Mouse (Mus musculus): Measurements from ENCODE around the gene Myh9.
"Not testable (repeated sequence)": the region's sequence is repeated elsewhere in the genome, so short reads cannot be mapped to it uniquely, and the experiment has no call there.

Myh9 gene

GRCm38 (mm10) chr15:77757586-77758226, 84.3 kb downstream of the Myh9 start:
- DNase-seq (ENCODE audit: low spot score in 2 of 2), result no peak

GRCm38 (mm10) chr15:77756848-77757247, 85.1 kb downstream of the Myh9 start, which contains the start of gene Apol8:
Gene Apol8, minus strand, starts transcription at chr15:77757003.
- DNase-seq (ENCODE audit: low spot score in 2 of 2), result peak; percentile 42 to 61

- no peak for DNase-seq (ENCODE audit: low spot score in 2 of 2)
Measured at GRCm38 (mm10) chr15:77756081-77756480, 85.9 kb downstream of the Myh9 start.

- no peak for DNase-seq (ENCODE audit: low spot score in 2 of 2)
Measured at GRCm38 (mm10) chr15:77755132-77755531, 86.8 kb downstream of the Myh9 start.

GRCm38 (mm10) chr15:77752443-77752842, 89.5 kb downstream of the Myh9 start:
- no peak for DNase-seq (ENCODE audit: low spot score in 2 of 2)

- DNase-seq (ENCODE audit: low spot score in 2 of 2), result no peak
Measured at GRCm38 (mm10) chr15:77750461-77750860, 91.5 kb downstream of the Myh9 start.

GRCm38 (mm10) chr15:77749717-77750116, 92.3 kb downstream of the Myh9 start:
- DNase-seq (ENCODE audit: low spot score in 2 of 2), result no peak

- DNase-seq (ENCODE audit: low spot score in 2 of 2), result no peak
Measured at GRCm38 (mm10) chr15:77748414-77748813, 93.6 kb downstream of the Myh9 start.

GRCm38 (mm10) chr15:77746326-77746725, 95.6 kb downstream of the Myh9 start:
- no peak for DNase-seq (ENCODE audit: low spot score in 2 of 2)

GRCm38 (mm10) chr15:77745081-77745480, 96.9 kb downstream of the Myh9 start:
- no peak for DNase-seq (ENCODE audit: low spot score in 2 of 2)

GRCm38 (mm10) chr15:77744632-77745031, 97.3 kb downstream of the Myh9 start:
- DNase-seq (ENCODE audit: low spot score in 2 of 2), result no peak

GRCm38 (mm10) chr15:77741556-77741955, 100.4 kb downstream of the Myh9 start:
- DNase-seq (ENCODE audit: low spot score in 2 of 2), result not testable (repeated sequence)

- no peak for DNase-seq (ENCODE audit: low spot score in 2 of 2)
Measured at GRCm38 (mm10) chr15:77740511-77741297, 101.3 kb downstream of the Myh9 start.

- DNase-seq (ENCODE audit: low spot score in 2 of 2), result not testable (repeated sequence)
Measured at GRCm38 (mm10) chr15:77733903-77734302, 108.1 kb downstream of the Myh9 start.

GRCm38 (mm10) chr15:77733380-77733779, 108.6 kb downstream of the Myh9 start:
- not testable (repeated sequence) for DNase-seq (ENCODE audit: low spot score in 2 of 2)

- not testable (repeated sequence) for DNase-seq (ENCODE audit: low spot score in 2 of 2)
Measured at GRCm38 (mm10) chr15:77732851-77733250, 109.1 kb downstream of the Myh9 start.

GRCm38 (mm10) chr15:77731605-77732004, 110.4 kb downstream of the Myh9 start:
- DNase-seq (ENCODE audit: low spot score in 2 of 2), result no peak

- DNase-seq (ENCODE audit: low spot score in 2 of 2), result not testable (repeated sequence)
Measured at GRCm38 (mm10) chr15:77728739-77729138, 113.2 kb downstream of the Myh9 start, which contains the start of gene Apol9b. Gene Apol9b, plus strand, starts transcription at chr15:77729039.

- DNase-seq (ENCODE audit: low spot score in 2 of 2), result not testable (repeated sequence)
Measured at GRCm38 (mm10) chr15:77727745-77728144, 114.2 kb downstream of the Myh9 start.

- not testable (repeated sequence) for DNase-seq (ENCODE audit: low spot score in 2 of 2)
Measured at GRCm38 (mm10) chr15:77727139-77727538, 114.8 kb downstream of the Myh9 start.

- DNase-seq (ENCODE audit: low spot score in 2 of 2), result not testable (repeated sequence)
Measured at GRCm38 (mm10) chr15:77725393-77726020, 116.5 kb downstream of the Myh9 start.

- not testable (repeated sequence) for DNase-seq (ENCODE audit: low spot score in 2 of 2)
Measured at GRCm38 (mm10) chr15:77724208-77724911, 117.6 kb downstream of the Myh9 start.

Measured in frontal cortex, postnatal 25 days (tissue).